8 mouse cellular contexts compared by ENCODE assay signal in the genomic region with DNA sequence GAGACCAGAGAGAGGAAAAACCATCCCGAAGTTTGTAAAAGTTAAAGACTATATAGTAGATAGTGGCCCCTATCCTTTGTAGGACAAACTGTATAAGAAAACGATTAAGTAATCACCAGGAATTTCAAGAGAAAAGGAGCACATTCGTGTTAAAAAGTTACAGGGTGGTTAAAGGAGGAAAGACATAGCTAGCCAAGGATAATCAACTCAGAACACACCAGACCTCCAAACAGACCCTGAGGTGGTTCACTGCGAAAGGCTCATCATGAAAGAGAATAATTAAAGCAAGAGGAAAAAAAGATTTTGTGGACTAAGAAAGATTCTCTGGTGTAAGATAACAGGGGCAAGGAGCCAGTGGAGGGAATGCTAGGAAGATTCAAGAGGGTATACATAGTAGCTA. TPM values are rescaled to one million over a fixed set of nuclear protein-coding genes. Genes with fewer than 3 reads are reported as not detected.
A peak's percentile ranks its signal among the peaks of the same experiment; 100 is the strongest.
DNase-seq lines count a peak whose midpoint lies in the region; ATAC-seq and TF ChIP-seq lines count a peak whose summit lies in the region.

No protein-coding gene starts in this region.

- H3K4me3 ChIP-seq in kidney, embryonic 16.5 days (ENCODE audit: low read length), result peak overlapping the region; percentile 65
- peak overlapping the region; percentile 67 for H3K4me3 ChIP-seq in embryonic facial prominence, embryonic 10.5 days
- H3K4me3 ChIP-seq in hindbrain, postnatal 0 days (ENCODE audit: low read length), result peak overlapping the region; percentile 45
- peak overlapping the region; percentile 52 for H3K4me3 ChIP-seq in midbrain, postnatal 0 days (ENCODE audit: low read depth, low read length)

- peak overlapping the region; percentile 73 for H3K27ac ChIP-seq in kidney, embryonic 16.5 days (ENCODE audit: low read length)
- H3K27ac ChIP-seq in embryonic facial prominence, embryonic 10.5 days (replicated peaks), result peak overlapping the region; percentile 59
- H3K27ac ChIP-seq in hindbrain, postnatal 0 days, result peak overlapping the region; percentile 21; the same call in 1 of the 2 replicates
- H3K27ac ChIP-seq in midbrain, postnatal 0 days (ENCODE audit: low read depth, low read length), result no peak overlapping the region

- TF ChIP-seq CTCF in hindbrain, postnatal 0 days (IDR thresholded peaks at IDR 0.05; ENCODE audit: low read depth), result no peak
- TF ChIP-seq CTCF in midbrain, postnatal 0 days (IDR thresholded peaks at IDR 0.05), result no peak

- peak overlapping the region; percentile 80 for H3K4me2 ChIP-seq in kidney, embryonic 16.5 days (replicated peaks; ENCODE audit: low read depth, low read length)
- H3K4me2 ChIP-seq in hindbrain, postnatal 0 days (ENCODE audit: low read depth, low read length), result peak overlapping the region; percentile 66
- peak overlapping the region; percentile 71 for H3K4me2 ChIP-seq in midbrain, postnatal 0 days (ENCODE audit: low read depth, low read length, poor library complexity, severe bottlenecking)

- DNase-seq in kidney, postnatal 10 days, result no peak
- DNase-seq in embryonic facial prominence, embryonic 10.5 days (ENCODE audit: low spot score), result no peak
- no peak for DNase-seq in hindbrain, postnatal 0 days (ENCODE audit: low spot score)
- DNase-seq in midbrain, postnatal 0 days (ENCODE audit: low spot score), result no peak
- no peak for DNase-seq in urinary bladder, postnatal 10 days (ENCODE audit: low spot score)
- no peak for DNase-seq in adrenal gland, adult 2 months
- DNase-seq in B cell, adult 2 months, result no peak

- no peaks in the 10 kb centered on the region for H3K27me3 ChIP-seq in kidney, embryonic 16.5 days (ENCODE audit: insufficient read depth, low read length)
- H3K27me3 ChIP-seq in embryonic facial prominence, embryonic 10.5 days (replicated peaks; ENCODE audit: low read depth, poor library complexity, severe bottlenecking), result no peaks in the 10 kb centered on the region
- no peaks in the 10 kb centered on the region for H3K27me3 ChIP-seq in hindbrain, postnatal 0 days (ENCODE audit: insufficient read depth, low read length)
- H3K27me3 ChIP-seq in midbrain, postnatal 0 days (ENCODE audit: insufficient read depth, low read length), result no peaks in the 10 kb centered on the region

- H3K9ac ChIP-seq in kidney, embryonic 16.5 days (replicated peaks; ENCODE audit: low read length), result peak overlapping the region; percentile 74
- H3K9ac ChIP-seq in hindbrain, postnatal 0 days (replicated peaks; ENCODE audit: low read length), result peak overlapping the region; percentile 37
- peak overlapping the region; percentile 56 for H3K9ac ChIP-seq in midbrain, postnatal 0 days (replicated peaks; ENCODE audit: low read length, poor library complexity, severe bottlenecking)

- H3K9me3 ChIP-seq in kidney, embryonic 16.5 days (ENCODE audit: low read length), result no peaks in the 10 kb centered on the region
- H3K9me3 ChIP-seq in embryonic facial prominence, embryonic 10.5 days, result no peaks in the 10 kb centered on the region
- H3K9me3 ChIP-seq in hindbrain, postnatal 0 days (ENCODE audit: low read length), result no peaks in the 10 kb centered on the region
- H3K9me3 ChIP-seq in midbrain, postnatal 0 days (ENCODE audit: low read length), result no peaks in the 10 kb centered on the region

- 55% methylated on average over 4 of the region's 4 CpGs for WGBS in kidney, embryonic 16.5 days
- 71% methylated on average over 4 of the region's 4 CpGs for WGBS in embryonic facial prominence, embryonic 10.5 days
- WGBS in hindbrain, postnatal 0 days, result 67% methylated on average over 4 of the region's 4 CpGs
- 71% methylated on average over 4 of the region's 4 CpGs for WGBS in midbrain, postnatal 0 days

- no peak for ATAC-seq in kidney, embryonic 16.5 days (ENCODE audit: low FRiP score, low TSS enrichment)
- ATAC-seq in hindbrain, postnatal 0 days, result no peak
- no peak for ATAC-seq in midbrain, postnatal 0 days (ENCODE audit: low FRiP score)

- peaks cover 8% of the 10 kb centered on the region for H3K4me1 ChIP-seq in kidney, embryonic 16.5 days (ENCODE audit: insufficient read depth, low read length)
- H3K4me1 ChIP-seq in embryonic facial prominence, embryonic 10.5 days, result peaks cover 10% of the 10 kb centered on the region
- H3K4me1 ChIP-seq in hindbrain, postnatal 0 days (ENCODE audit: insufficient read depth, low read length), result 0 out of 2 replicates have a peak, but pooled peaks cover 3% of the 10 kb centered on the region
- H3K4me1 ChIP-seq in midbrain, postnatal 0 days (ENCODE audit: insufficient read depth, low read length), result no peaks in the 10 kb centered on the region

- H3K36me3 ChIP-seq in kidney, embryonic 16.5 days (ENCODE audit: insufficient read depth, low read length), result 0 out of 2 replicates have a peak, but pooled peaks cover 19% of the 10 kb centered on the region
- H3K36me3 ChIP-seq in embryonic facial prominence, embryonic 10.5 days (replicated peaks), result peaks cover 29% of the 10 kb centered on the region
- H3K36me3 ChIP-seq in hindbrain, postnatal 0 days (ENCODE audit: insufficient read depth, low read length), result 0 out of 2 replicates have a peak, but pooled peaks cover 8% of the 10 kb centered on the region
- H3K36me3 ChIP-seq in midbrain, postnatal 0 days (ENCODE audit: insufficient read depth, low read length), result peaks cover 2% of the 10 kb centered on the region

RNA-seq across cellular contexts. Expression of gene Podn, which starts 26.0 kb away (rescaled TPM):
- 0.69 and 0.82 TPM in 2 replicates for polyA plus RNA-seq in kidney, embryonic 16.5 days (2015; fragmentation: Nextera tagmentation; extraction: Ambion mirVana)
- polyA plus RNA-seq in embryonic facial prominence, embryonic 10.5 days (2016; fragmentation: Nextera tagmentation; extraction: Ambion mirVana), result 0.05 and 0.38 TPM in 2 replicates
- total RNA-seq in hindbrain, postnatal 0 days (2014; rRNA removed), result 2.5 and 4.0 TPM in 2 replicates
- 0.74 and 1.2 TPM in 2 replicates for polyA plus RNA-seq in hindbrain, postnatal 0 days (2015; fragmentation: Nextera tagmentation; extraction: Ambion mirVana)
- total RNA-seq in midbrain, postnatal 0 days (2014; rRNA removed), result 2.5 and 5.7 TPM in 2 replicates
- polyA plus RNA-seq in midbrain, postnatal 0 days (2015; fragmentation: Nextera tagmentation; extraction: Ambion mirVana), result 0.82 and 1.5 TPM in 2 replicates
- 10 to 100 TPM in 1 of 2 experiments, 1 to 10 TPM in 1; 8.0 to 17.4 TPM for total RNA-seq in adrenal gland, adult 2 months (2021)
- polyA plus RNA-seq in adrenal gland, adult 2 months (2012; rRNA removed), result 17.6 and 21.9 TPM in 2 replicates
